In the genomic region with DNA sequence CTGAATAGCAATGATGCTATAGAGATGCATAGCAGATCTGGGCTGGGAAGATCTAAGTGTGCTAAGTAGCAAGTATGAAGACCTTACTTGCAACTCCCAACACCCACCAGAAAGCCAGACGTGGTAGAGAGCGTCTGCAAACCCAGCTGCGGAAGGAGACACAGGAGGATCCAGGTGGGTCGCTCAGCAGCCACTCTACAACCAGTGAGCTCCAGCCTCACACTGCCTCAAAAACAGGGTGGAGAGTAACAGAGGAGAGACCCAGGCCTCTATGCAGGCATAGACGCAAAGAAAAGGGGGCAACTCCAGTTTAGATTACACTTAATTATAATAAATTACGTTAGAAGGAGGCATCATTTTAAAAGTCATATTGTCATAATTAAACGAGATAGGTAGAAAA, we compare ENCODE assay signal across 11 mouse cellular contexts.
DNase-seq lines count a peak whose midpoint lies in the region; ATAC-seq and TF ChIP-seq lines count a peak whose summit lies in the region.
"Had no signal": no experiment of that assay in that cellular context is flagged by ENCODE, and none has a peak within 500 bp of the region (broad histone marks: within the 10 kb centered on the region; RNA-seq: fewer than 3 reads in every experiment).

No protein-coding gene starts in this region.

- H3K27ac ChIP-seq in hindbrain, embryonic 11.5 days (ENCODE audit: low read depth, low read length): no peak overlapping the region
- H3K27ac ChIP-seq in hindbrain, embryonic 14.5 days: no peak overlapping the region
- no peak overlapping the region for H3K27ac ChIP-seq in embryonic facial prominence, embryonic 12.5 days
- no peak overlapping the region for H3K27ac ChIP-seq in forebrain, postnatal 0 days (ENCODE audit: low read depth, low read length)
- no peak overlapping the region for H3K27ac ChIP-seq in neural tube, embryonic 13.5 days (replicated peaks)
- H3K27ac ChIP-seq: kidney, postnatal 0 days; limb, embryonic 15.5 days had no signal

- ATAC-seq in hindbrain, embryonic 11.5 days (ENCODE audit: low FRiP score): peak; percentile 59; the same call in 1 of the 2 replicates
- ATAC-seq in hindbrain, embryonic 14.5 days (ENCODE audit: low FRiP score): no peak
- 0 out of 2 replicates have a peak, but pooled peaks have one; percentile 22 for ATAC-seq in embryonic facial prominence, embryonic 12.5 days (ENCODE audit: insufficient number of reproducible peaks, insufficient read depth, low FRiP score, low TSS enrichment)
- peak; percentile 40 for ATAC-seq in forebrain, postnatal 0 days
- ATAC-seq in neural tube, embryonic 13.5 days (ENCODE audit: low read depth): peak; percentile 64

- H3K27me3 ChIP-seq in hindbrain, embryonic 11.5 days (ENCODE audit: control insufficient read depth, insufficient read depth, low read length): no peaks in the 10 kb centered on the region
- H3K27me3 ChIP-seq in hindbrain, embryonic 14.5 days (ENCODE audit: control insufficient read depth, insufficient read depth, low read length): no peaks in the 10 kb centered on the region
- H3K27me3 ChIP-seq in embryonic facial prominence, embryonic 12.5 days: no peaks in the 10 kb centered on the region
- H3K27me3 ChIP-seq in forebrain, postnatal 0 days (ENCODE audit: insufficient read depth, low read length): no peaks in the 10 kb centered on the region
- H3K27me3 ChIP-seq in neural tube, embryonic 13.5 days: no peaks in the 10 kb centered on the region
- H3K27me3 ChIP-seq: embryonic facial prominence, embryonic 15.5 days; limb, embryonic 15.5 days had no signal

- H3K9ac ChIP-seq in hindbrain, embryonic 11.5 days (ENCODE audit: low read depth, low read length): no peak overlapping the region
- H3K9ac ChIP-seq in hindbrain, embryonic 14.5 days: no peak overlapping the region
- H3K9ac ChIP-seq in embryonic facial prominence, embryonic 12.5 days: no peak overlapping the region
- no peak overlapping the region for H3K9ac ChIP-seq in forebrain, postnatal 0 days
- no peak overlapping the region for H3K9ac ChIP-seq in neural tube, embryonic 13.5 days
- H3K9ac ChIP-seq: embryonic facial prominence, embryonic 15.5 days; limb, embryonic 15.5 days had no signal

- no peaks in the 10 kb centered on the region for H3K4me1 ChIP-seq in hindbrain, embryonic 11.5 days (replicated peaks; ENCODE audit: control insufficient read depth, insufficient read depth, low read length)
- no peaks in the 10 kb centered on the region for H3K4me1 ChIP-seq in hindbrain, embryonic 14.5 days (replicated peaks; ENCODE audit: control insufficient read depth, insufficient read depth, low read length)
- no peaks in the 10 kb centered on the region; the same call in 1 of the 2 replicates for H3K4me1 ChIP-seq in embryonic facial prominence, embryonic 12.5 days
- H3K4me1 ChIP-seq in forebrain, postnatal 0 days (ENCODE audit: insufficient read depth): no peaks in the 10 kb centered on the region
- H3K4me1 ChIP-seq in neural tube, embryonic 13.5 days (replicated peaks): peaks cover 8% of the 10 kb centered on the region; the same call in 1 of the 2 replicates
- H3K4me1 ChIP-seq: embryonic facial prominence, embryonic 15.5 days; limb, embryonic 15.5 days had no signal

- H3K4me2 ChIP-seq in hindbrain, embryonic 11.5 days (replicated peaks; ENCODE audit: low read depth, low read length): no peak overlapping the region
- no peak overlapping the region for H3K4me2 ChIP-seq in hindbrain, embryonic 14.5 days (replicated peaks)
- H3K4me2 ChIP-seq in embryonic facial prominence, embryonic 12.5 days (replicated peaks): no peak overlapping the region
- H3K4me2 ChIP-seq in forebrain, postnatal 0 days (ENCODE audit: low read depth): no peak overlapping the region
- H3K4me2 ChIP-seq in neural tube, embryonic 13.5 days: no peak overlapping the region
- H3K4me2 ChIP-seq: heart, embryonic 11.5 days; limb, embryonic 15.5 days had no signal

- H3K9me3 ChIP-seq in hindbrain, embryonic 11.5 days (ENCODE audit: control insufficient read depth, low read length): no peaks in the 10 kb centered on the region
- no peaks in the 10 kb centered on the region for H3K9me3 ChIP-seq in hindbrain, embryonic 14.5 days (ENCODE audit: control insufficient read depth, low read length)
- no peaks in the 10 kb centered on the region for H3K9me3 ChIP-seq in embryonic facial prominence, embryonic 12.5 days
- H3K9me3 ChIP-seq in forebrain, postnatal 0 days (ENCODE audit: low read length): no peaks in the 10 kb centered on the region
- no peaks in the 10 kb centered on the region for H3K9me3 ChIP-seq in neural tube, embryonic 13.5 days
- H3K9me3 ChIP-seq: embryonic facial prominence, embryonic 15.5 days; limb, embryonic 15.5 days had no signal

- no peak for TF ChIP-seq CTCF in forebrain, postnatal 0 days (IDR thresholded peaks at IDR 0.05; ENCODE audit: low read depth)

- H3K36me3 ChIP-seq in hindbrain, embryonic 11.5 days (ENCODE audit: control insufficient read depth, insufficient read depth, low read length): no peaks in the 10 kb centered on the region
- no peaks in the 10 kb centered on the region for H3K36me3 ChIP-seq in hindbrain, embryonic 14.5 days (replicated peaks; ENCODE audit: control insufficient read depth, insufficient read depth)
- H3K36me3 ChIP-seq in embryonic facial prominence, embryonic 12.5 days: no peaks in the 10 kb centered on the region
- no peaks in the 10 kb centered on the region for H3K36me3 ChIP-seq in forebrain, postnatal 0 days (ENCODE audit: insufficient read depth)
- H3K36me3 ChIP-seq in neural tube, embryonic 13.5 days: no peaks in the 10 kb centered on the region
- H3K36me3 ChIP-seq: embryonic facial prominence, embryonic 15.5 days; limb, embryonic 15.5 days had no signal

- 73% methylated on average over 7 of the region's 7 CpGs for WGBS in hindbrain, embryonic 11.5 days
- WGBS in hindbrain, embryonic 14.5 days: 70% methylated on average over 7 of the region's 7 CpGs
- 63% methylated on average over 7 of the region's 7 CpGs for WGBS in embryonic facial prominence, embryonic 12.5 days
- WGBS in forebrain, postnatal 0 days: 69% methylated on average over 7 of the region's 7 CpGs
- 72% methylated on average over 7 of the region's 7 CpGs for WGBS in neural tube, embryonic 13.5 days

- H3K4me3 ChIP-seq in hindbrain, embryonic 11.5 days (ENCODE audit: low read depth, low read length): no peak overlapping the region
- no peak overlapping the region for H3K4me3 ChIP-seq in hindbrain, embryonic 14.5 days (replicated peaks; ENCODE audit: low read length)
- no peak overlapping the region for H3K4me3 ChIP-seq in embryonic facial prominence, embryonic 12.5 days
- no peak overlapping the region for H3K4me3 ChIP-seq in forebrain, postnatal 0 days (ENCODE audit: low read depth, low read length)
- no peak overlapping the region for H3K4me3 ChIP-seq in neural tube, embryonic 13.5 days
- H3K4me3 ChIP-seq: embryonic facial prominence, embryonic 15.5 days; limb, embryonic 15.5 days had no signal

- no peak for DNase-seq in hindbrain, embryonic 11.5 days (ENCODE audit: low spot score)
- DNase-seq in hindbrain, embryonic 14.5 days (ENCODE audit: low spot score): no peak
- DNase-seq in forebrain, postnatal 0 days: no peak
- DNase-seq in gastrocnemius, postnatal 10 days: no peak
- no peak for DNase-seq in layer of hippocampus, postnatal 36 days
